18 mouse cellular contexts compared by ENCODE assay signal in genomic region chr14:104547219-104547618, GRCm38 (mm10).
"Had no signal": no experiment of that assay in that cellular context is flagged by ENCODE, and none has a peak within 500 bp of the region (broad histone marks: within the 10 kb centered on the region; RNA-seq: fewer than 3 reads in every experiment).

No protein-coding gene starts in this region.

- H3K27me3 ChIP-seq: liver, embryonic 15.5 days; lung, embryonic 15.5 days; megakaryocyte, embryonic 14.5 days; midbrain, embryonic 13.5 days; midbrain, embryonic 15.5 days; neural tube, embryonic 12.5 days; stomach, embryonic 15.5 days had no signal

- H3K36me3 ChIP-seq: liver, embryonic 15.5 days; lung, embryonic 15.5 days; midbrain, embryonic 13.5 days; midbrain, embryonic 15.5 days; neural tube, embryonic 12.5 days; stomach, embryonic 15.5 days had no signal

- ATAC-seq: lung, postnatal 0 days; midbrain, embryonic 13.5 days; midbrain, embryonic 15.5 days had no signal

- H3K27ac ChIP-seq: liver, embryonic 15.5 days; lung, embryonic 15.5 days; macrophage; midbrain, embryonic 13.5 days; midbrain, embryonic 15.5 days; neural tube, embryonic 12.5 days; stomach, embryonic 15.5 days; stomach, postnatal 0 days had no signal

- H3K4me1 ChIP-seq: liver, embryonic 15.5 days; lung, embryonic 15.5 days; megakaryocyte, embryonic 14.5 days; midbrain, embryonic 13.5 days; midbrain, embryonic 15.5 days; neural tube, embryonic 12.5 days; stomach, embryonic 15.5 days had no signal

- H3K9me3 ChIP-seq: liver, embryonic 15.5 days; lung, embryonic 15.5 days; megakaryocyte, embryonic 14.5 days; midbrain, embryonic 13.5 days; midbrain, embryonic 15.5 days; neural tube, embryonic 12.5 days; stomach, embryonic 15.5 days had no signal

- H3K9ac ChIP-seq: liver, embryonic 15.5 days; lung, embryonic 15.5 days; midbrain, embryonic 13.5 days; midbrain, embryonic 15.5 days; neural tube, embryonic 12.5 days; stomach, embryonic 15.5 days had no signal

- H3K4me2 ChIP-seq: liver, embryonic 15.5 days; lung, embryonic 15.5 days; midbrain, embryonic 11.5 days; midbrain, embryonic 13.5 days; midbrain, embryonic 15.5 days; neural tube, embryonic 12.5 days; stomach, embryonic 15.5 days had no signal

- H3K4me3 ChIP-seq: liver, embryonic 15.5 days; lung, embryonic 15.5 days; megakaryocyte, embryonic 14.5 days; midbrain, embryonic 13.5 days; midbrain, embryonic 15.5 days; neural tube, embryonic 12.5 days; stomach, embryonic 15.5 days had no signal

- DNase-seq: lung, adult 2 months; lung, postnatal 14 days; lung, postnatal 36 days; right cerebral cortex, postnatal 14 days; thymus, adult 2 months; thymus, postnatal 25 days; thymus, postnatal 4 days had no signal
